Mouse (Mus musculus): ENCODE measurements around the gene Map4k2.

Map4k2 gene

DNA sequence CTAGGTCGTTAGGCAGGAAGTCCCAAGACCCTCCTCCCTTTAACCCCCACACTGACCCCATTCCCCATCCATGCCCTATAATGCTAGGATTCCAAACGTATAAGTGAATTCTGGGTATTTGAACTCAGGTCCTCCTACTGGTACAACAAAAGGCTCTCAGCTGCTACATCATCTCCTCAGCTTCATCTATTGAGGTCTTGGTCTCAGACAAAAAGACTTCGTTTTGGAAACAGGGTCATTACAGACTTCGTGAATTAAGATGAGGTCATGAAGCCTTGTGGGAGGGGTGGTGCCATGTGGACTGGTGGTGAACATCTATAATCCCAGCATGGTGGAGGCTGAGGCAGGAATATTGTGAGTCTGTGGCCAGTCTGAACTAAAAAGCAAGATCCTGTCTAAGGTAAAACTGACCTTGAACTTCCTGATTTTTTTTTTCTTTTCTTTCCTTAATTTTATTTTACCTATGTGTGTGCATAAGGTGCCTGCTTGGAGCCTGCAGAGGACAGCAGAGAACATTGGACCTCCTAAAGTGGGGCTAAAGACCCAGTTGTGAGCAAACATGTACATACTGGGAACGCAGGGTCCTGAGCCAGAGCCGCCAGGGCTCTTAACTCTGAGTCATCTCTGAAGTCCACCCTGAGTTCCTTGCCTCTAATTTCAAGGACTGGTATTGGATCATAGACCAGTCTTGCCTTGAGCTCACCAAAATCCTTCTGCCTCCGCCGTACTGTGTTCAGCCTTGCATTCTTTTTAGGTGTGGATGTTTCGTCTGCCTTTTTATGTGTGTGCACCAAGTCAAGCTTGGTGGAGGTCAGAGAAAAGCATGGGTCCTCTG lies 7.0 kb upstream of the Map4k2 start:
- CTCF ChIA-PET, result interaction anchor here (0.8 to 2.2 kb wide), 26 partner anchors 9 to 318 kb away, joined by 3 to 13 read pairs (median 4); partner anchors contain the start of genes Arl2 (in 1 of the 4), Batf2 (in 1 of the 4), Capn1 (in 1 of the 4) and Cdc42bpg (in 1 of the 4)
- POLR2A ChIA-PET, result interaction anchor here (0.8 to 27.3 kb wide), 59 partner anchors 8 to 487 kb away, joined by 3 to 400 read pairs (median 5); partner anchors contain the start of genes Ehd1 (in 3 of the 4), Sf1 (in 3 of the 4), Cdc42bpg (in 2 of the 4) and Rasgrp2 (in 2 of the 4)

DNA sequence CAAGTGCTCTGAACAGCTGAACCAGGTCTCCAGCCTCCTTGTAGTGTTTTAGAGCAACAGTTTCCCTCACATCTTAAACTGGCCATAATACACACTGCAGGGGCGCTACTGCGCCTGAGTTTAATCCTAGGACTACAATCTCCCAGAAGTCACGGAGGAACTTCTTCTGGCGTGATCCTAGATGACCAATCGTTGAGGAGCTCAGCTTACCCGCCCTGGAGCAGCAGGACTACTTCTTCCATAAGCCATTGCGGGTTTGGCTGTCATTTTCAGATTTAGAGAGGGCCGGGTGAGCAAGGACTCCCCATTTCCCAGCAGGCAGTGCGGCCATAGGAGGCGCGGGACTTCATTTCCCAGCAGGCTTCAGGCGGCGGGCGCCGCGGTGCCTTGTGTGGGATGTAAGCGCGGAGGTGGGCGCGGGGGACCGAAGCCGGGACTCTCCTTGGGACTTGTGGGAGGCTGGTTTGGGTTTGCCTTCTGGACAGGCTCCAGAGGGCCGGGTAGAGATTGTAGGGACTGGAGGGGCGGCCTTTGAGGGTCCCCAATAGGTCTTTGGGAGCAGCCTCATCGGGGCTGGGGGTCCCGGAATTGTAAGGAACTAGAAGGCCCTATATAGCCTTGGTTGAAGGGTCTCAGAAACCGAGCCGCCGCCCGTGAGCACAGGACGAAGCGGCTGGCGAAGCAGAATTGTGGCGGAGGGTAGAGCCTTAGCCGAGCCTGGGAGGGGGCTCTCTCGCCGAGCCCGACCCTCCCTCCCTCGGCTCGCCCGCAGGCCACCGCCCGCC lies 6.1 kb upstream of the Map4k2 start, which contains the start of gene Men1:
TSS of gene Men1 (plus strand) at position 307 of the 785 bp plus-strand sequence.
- ChIA-PET CTCF (interaction anchor here (0.5 to 2.2 kb wide), 37 partner anchors 9 to 548 kb away, joined by 3 to 13 read pairs (median 4); partner anchors contain the start of genes Sf1 (in 2 of the 4), Arl2 (in 1 of the 4), Batf2 (in 1 of the 4) and Cdc42bpg (in 1 of the 4)), POLR2A (interaction anchor here (0.5 to 27.3 kb wide), 82 partner anchors 8 to 1227 kb away, joined by 3 to 400 read pairs (median 4); partner anchors contain the start of genes Ehd1 (in 3 of the 4), Sf1 (in 3 of the 4), Cdc42bpg (in 2 of the 4) and Rasgrp2 (in 2 of the 4))

DNA sequence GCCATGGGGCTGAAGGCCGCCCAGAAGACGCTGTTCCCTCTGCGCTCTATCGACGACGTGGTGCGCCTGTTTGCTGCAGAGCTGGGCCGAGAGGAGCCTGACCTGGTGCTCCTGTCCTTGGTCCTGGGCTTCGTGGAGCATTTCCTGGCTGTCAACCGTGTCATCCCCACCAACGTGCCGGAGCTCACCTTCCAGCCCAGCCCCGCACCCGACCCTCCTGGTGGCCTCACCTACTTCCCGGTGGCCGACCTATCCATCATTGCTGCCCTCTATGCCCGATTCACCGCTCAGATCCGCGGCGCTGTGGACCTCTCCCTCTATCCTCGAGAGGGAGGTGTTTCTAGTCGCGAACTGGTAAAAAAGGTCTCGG lies 5.5 kb upstream of the Map4k2 start:
- POLR2A ChIA-PET, result interaction anchor here in 3 of 4 experiments (0.6 to 27.3 kb wide), 26 partner anchors 8 to 1226 kb away, joined by 3 to 400 read pairs (median 4); partner anchors contain the start of genes Ehd1 (in 2 of the 3), Sf1 (in 2 of the 3), Pygm (in 1 of the 3) and Sac3d1 (in 1 of the 3)
- CTCF ChIA-PET, result interaction anchor here in 3 of 4 experiments (0.7 to 2.2 kb wide), 9 partner anchors 13 to 549 kb away, joined by 3 to 9 read pairs (median 6); partner anchors contain the start of gene Sf1 (in 1 of the 3)

DNA sequence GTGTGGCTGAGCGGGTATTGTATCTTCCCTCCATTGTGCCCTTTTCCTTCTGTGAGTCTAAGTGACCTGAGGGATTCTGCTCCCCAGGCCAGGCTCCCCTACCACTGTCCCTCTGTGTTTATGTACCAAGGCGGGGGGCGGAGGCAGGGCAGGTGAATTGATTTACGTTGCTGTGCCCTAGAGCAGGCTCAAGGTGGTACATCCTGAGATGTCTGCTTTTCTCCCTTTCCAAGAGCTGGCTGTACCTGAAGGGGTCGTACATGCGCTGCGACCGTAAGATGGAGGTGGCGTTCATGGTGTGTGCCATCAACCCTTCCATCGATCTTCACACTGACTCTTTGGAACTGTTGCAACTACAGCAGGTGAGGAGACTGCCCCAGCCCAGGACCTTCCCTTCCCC lies 4.0 kb upstream of the Map4k2 start:
- ChIA-PET POLR2A (interaction anchor here in 2 of 4 experiments (0.5 to 27.3 kb wide), 8 partner anchors 11 to 96 kb away, joined by 3 to 400 read pairs (median 5); partner anchors contain the start of gene Sf1 (in 2 of the 2)), CTCF (interaction anchor here in 2 of 4 experiments (0.7 to 1.4 kb wide), 6 partner anchors 14 to 849 kb away, joined by 3 to 5 read pairs (median 3); partner anchors contain the start of genes Mus81 (in 1 of the 2) and Sf1 (in 1 of the 2))

DNA sequence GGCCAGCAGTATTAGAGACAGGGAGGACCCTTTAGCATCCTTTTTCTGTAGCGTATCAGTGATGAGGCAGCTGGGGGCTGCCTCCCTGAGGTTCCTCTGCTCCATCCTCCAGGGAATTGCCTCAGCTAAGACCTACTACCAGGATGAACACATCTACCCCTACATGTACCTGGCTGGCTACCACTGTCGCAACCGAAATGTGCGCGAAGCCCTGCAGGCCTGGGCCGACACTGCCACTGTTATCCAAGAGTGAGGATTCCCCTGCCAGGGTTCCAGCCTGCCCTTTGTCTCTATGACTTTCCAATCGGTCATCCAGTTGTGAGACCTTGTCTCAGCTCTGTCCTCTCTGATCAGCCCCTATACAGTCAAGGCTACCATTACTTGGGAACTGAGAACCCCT lies 2.8 kb upstream of the Map4k2 start:
- ChIA-PET CTCF (interaction anchor here in 1 of 4 experiments (1.0 kb wide), 1 partner anchor 551 kb away, joined by 3 read pairs; no protein-coding TSS in a partner anchor), POLR2A (interaction anchor here in 2 of 4 experiments (0.8 to 27.3 kb wide), 6 partner anchors 8 to 88 kb away, joined by 3 to 400 read pairs (median 3); partner anchors contain the start of gene Sf1 (in 2 of the 2))

DNA sequence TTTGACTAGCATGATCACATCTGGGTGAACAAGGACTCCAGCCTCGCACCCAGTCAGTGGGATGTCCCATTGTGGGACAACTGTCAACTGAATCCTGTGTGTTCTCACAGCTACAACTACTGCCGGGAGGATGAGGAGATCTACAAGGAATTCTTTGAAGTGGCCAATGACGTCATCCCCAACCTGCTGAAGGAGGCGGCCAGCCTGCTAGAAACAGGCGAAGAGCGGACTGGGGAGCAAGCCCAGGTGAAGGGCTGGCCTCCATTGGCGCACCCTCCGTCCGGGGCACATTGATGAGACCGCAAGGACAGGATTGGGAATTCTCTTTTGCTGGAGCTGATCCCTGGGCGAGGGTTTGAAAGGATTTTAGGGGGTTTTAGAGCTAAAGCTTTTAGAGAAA lies 2.2 kb upstream of the Map4k2 start:
- ChIA-PET POLR2A (interaction anchor here in 2 of 4 experiments (0.8 to 27.3 kb wide), 4 partner anchors 9 to 33 kb away, joined by 3 to 400 read pairs (median 3); partner anchors contain the start of gene Sf1 (in 1 of the 2)), CTCF (interaction anchor here in 1 of 4 experiments (2.5 kb wide), 1 partner anchor 76 kb away, joined by 5 read pairs; no protein-coding TSS in a partner anchor)

DNA sequence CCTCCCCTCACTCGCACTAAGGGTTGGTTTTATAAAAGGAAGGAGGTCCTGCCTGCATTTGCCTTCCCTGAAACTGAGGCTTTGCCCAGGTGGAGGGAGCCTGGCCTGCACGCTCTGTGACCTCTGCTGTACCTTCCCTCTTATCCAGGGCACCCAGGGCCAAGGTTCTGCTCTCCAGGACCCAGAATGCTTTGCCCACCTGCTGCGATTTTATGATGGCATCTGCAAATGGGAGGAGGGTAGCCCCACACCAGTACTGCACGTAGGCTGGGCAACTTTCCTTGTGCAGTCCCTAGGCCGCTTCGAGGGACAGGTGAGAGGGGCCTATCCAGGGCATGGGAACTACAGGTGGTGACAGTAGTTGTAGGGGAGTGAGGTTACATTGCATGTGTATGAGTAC lies 1.7 kb upstream of the Map4k2 start:
- POLR2A ChIA-PET, result interaction anchor here in 2 of 4 experiments (0.9 to 27.3 kb wide), 13 partner anchors 22 to 516 kb away, joined by 3 to 400 read pairs (median 4); partner anchors contain the start of genes Sf1 (in 2 of the 2), Atg2a (in 1 of the 2), Capn1 (in 1 of the 2) and Ehd1 (in 1 of the 2)

DNA sequence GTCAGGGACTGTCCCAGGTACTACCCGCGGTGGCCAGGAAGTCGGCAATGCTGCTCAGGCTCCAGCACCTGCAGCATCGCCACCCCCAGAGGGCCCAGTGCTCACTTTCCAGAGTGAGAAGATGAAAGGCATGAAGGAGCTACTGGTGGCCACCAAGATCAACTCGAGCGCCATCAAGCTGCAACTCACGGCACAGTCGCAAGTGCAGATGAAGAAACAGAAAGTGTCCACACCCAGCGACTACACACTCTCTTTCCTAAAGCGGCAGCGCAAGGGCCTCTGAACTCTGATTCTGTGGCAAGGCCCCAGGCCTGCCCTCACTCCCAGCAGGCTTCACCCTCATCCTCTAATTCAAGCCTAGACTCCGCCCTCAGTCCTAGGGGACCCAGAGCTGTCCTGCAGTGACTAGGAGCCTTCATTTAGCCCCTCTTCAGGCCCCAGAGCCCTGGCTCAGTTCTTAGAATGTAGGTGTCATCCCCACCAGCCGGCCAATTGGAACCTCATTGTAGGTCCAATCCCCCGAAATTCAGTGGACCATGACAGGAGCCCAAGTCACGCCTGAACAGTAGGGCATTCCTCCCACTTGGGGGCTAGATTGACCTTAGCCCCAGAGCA lies 938 bp upstream of the Map4k2 start:
- CTCF ChIA-PET, result interaction anchor here (0.6 to 2.8 kb wide), 35 partner anchors 8 to 332 kb away, joined by 3 to 21 read pairs (median 4); partner anchors contain the start of genes Cdc42bpg (in 2 of the 4), Ehd1 (in 2 of the 4), Arl2 (in 1 of the 4) and Gpha2 (in 1 of the 4)

More for the DNA sequence above, 1.7 kb upstream of the Map4k2 start:
- CTCF ChIA-PET, result interaction anchor here in 3 of 4 experiments (0.5 to 2.8 kb wide), 20 partner anchors 7 to 964 kb away, joined by 3 to 16 read pairs (median 4); partner anchors contain the start of genes Cdc42bpg (in 2 of the 3), Arl2 (in 1 of the 3), Gpha2 (in 1 of the 3) and Sf1 (in 1 of the 3)

DNA sequence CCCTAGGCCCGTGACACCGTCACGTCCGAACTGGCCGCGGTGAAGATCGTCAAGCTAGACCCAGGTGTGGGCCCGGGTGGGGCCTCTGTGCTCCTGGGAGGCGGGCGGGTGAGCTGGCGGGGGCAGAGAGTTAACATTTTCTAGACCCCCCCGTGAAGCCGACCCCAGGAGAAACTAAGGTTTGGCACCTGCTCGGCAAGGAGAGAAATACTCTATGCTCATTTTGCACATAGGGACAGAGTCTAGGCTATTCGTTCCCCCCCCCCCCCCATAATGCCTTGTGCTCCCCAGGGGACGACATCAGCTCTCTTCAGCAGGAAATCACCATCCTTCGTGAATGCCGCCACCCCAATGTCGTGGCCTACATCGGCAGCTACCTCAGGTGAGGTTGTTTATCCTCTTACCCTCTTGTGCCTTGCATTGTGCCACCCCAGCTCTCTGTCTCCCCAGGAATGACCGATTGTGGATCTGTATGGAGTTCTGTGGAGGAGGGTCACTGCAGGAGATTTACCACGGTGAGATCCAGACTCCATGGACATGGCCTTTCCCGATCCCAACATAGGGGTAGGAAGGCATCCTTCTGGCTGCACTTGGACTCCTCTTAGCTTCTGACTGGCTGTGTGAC lies 630 bp downstream of the Map4k2 start:
- CTCF ChIA-PET, result interaction anchor here (0.5 to 2.8 kb wide), 32 partner anchors 10 to 803 kb away, joined by 3 to 21 read pairs (median 4); partner anchors contain the start of genes Ehd1 (in 2 of the 4), Cdc42bpg (in 1 of the 4), Ppp1r14b (in 1 of the 4) and Sf1 (in 1 of the 4)
- POLR2A ChIA-PET, result interaction anchor here (0.5 to 27.3 kb wide), 39 partner anchors 9 to 1816 kb away, joined by 3 to 400 read pairs (median 5); partner anchors contain the start of genes Sf1 (in 4 of the 4), Sac3d1 (in 2 of the 4), Arl2 (in 1 of the 4) and Atg2a (in 1 of the 4)

More for the DNA sequence above, 938 bp upstream of the Map4k2 start:
- POLR2A ChIA-PET, result interaction anchor here in 3 of 4 experiments (0.7 to 27.3 kb wide), 28 partner anchors 8 to 651 kb away, joined by 3 to 400 read pairs (median 4); partner anchors contain the start of genes Sf1 (in 3 of the 3), Atg2a (in 1 of the 3), Capn1 (in 1 of the 3) and Cdc42bpg (in 1 of the 3)

DNA sequence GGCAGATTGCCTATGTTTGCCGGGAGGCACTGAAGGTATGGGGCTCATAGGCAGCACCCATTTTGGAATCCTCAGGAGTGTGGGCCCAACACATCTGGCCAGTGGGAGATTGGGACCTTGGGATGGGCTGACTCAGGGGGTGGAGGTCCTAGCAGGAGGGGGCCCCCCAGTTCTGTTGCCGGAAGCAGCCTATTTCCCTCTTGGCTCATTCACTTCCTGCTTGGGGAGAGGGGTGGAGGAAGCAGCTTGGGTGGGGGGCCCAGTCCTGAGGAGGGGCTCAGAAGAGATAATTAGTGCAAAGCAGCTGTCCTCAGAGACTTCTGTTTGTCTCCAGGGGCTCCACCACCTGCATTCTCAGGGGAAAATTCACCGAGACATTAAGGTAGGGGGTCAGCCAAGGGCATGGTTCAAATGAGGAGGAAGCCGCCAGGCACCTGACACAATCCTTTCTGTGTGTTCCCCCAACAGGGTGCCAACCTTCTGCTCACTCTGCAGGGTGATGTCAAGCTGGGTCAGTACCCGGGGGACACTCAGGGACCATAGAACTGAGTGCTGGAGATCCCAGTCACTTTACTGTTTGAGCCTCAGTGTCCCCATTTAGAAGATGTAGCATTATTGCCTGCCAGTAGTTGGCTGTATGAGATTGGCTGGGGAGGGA lies 1.5 kb downstream of the Map4k2 start:
- ChIA-PET CTCF (interaction anchor here in 3 of 4 experiments (0.7 to 2.8 kb wide), 4 partner anchors 11 to 21 kb away, joined by 4 to 16 read pairs (median 4); partner anchors contain the start of gene Sf1 (in 1 of the 3)), POLR2A (interaction anchor here (0.5 to 27.3 kb wide), 11 partner anchors 7 to 65 kb away, joined by 3 to 400 read pairs (median 6); partner anchors contain the start of genes Sf1 (in 2 of the 4), Ehd1 (in 1 of the 4) and Men1 (in 1 of the 4))

DNA sequence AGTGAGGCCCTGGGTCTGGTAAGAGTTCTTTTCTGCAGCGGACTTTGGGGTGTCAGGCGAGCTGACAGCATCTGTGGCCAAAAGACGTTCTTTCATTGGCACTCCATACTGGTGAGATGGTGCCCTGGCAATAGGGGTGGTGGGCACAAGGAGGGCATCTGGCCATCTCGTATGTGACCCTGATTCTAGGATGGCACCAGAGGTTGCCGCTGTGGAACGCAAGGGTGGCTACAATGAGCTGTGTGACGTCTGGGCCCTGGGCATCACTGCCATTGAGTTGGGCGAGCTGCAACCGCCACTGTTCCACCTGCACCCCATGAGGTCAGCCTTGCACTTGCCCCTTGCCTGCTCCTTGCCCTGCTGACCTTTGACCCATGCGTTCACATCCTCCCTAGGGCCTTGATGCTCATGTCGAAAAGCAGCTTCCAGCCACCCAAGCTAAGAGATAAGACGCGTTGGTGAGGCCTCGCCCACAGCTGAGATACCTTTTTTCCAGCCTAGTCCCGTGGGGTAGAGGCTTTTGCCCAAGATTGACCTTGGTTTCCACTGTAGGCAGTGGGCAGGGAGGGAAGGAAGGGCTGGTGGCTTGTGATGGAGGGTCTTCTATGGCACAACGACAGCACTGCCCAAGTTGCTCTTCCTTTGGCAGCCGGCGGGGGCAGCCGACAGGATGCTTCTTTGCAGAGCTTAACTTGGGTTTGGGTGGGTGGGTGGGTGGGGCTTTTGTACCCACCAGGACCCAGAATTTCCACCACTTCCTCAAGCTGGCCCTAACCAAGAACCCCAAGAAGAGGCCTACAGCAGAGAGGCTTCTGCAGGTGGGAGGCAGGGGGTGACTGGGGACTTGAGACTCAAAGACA lies 2.4 kb downstream of the Map4k2 start:
- ChIA-PET POLR2A (interaction anchor here in 3 of 4 experiments (0.5 to 27.3 kb wide), 13 partner anchors 8 to 1415 kb away, joined by 3 to 400 read pairs (median 4); partner anchors contain the start of genes Sf1 (in 3 of the 3), Ehd1 (in 1 of the 3) and Men1 (in 1 of the 3)), CTCF (interaction anchor here (0.6 to 1.6 kb wide), 9 partner anchors 9 to 636 kb away, joined by 3 to 5 read pairs (median 4); partner anchors contain the start of genes Men1 (in 2 of the 4), Cdc42ep2 (in 1 of the 4) and Sf1 (in 1 of the 4))

DNA sequence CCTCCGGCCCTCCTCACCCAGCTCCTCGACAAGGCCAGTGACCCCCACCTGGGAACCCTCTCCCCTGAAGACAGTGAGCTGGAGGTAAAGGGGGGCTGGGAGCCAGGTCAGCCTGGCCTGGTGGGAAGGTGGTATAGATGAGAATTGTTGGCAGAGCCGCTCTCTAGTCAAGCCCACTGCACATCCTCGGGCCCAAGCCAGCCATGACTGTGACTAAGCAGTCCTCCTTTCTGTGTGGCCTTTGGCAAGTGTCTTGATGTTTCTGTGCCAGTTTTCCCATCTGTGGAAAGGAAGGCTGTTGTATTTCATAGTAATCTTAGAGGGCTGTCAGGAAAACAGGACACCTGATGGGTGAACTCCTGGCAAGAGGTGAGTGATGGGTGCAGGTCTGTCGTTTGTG lies 3.1 kb downstream of the Map4k2 start:
- ChIA-PET POLR2A (interaction anchor here in 3 of 4 experiments (1.1 to 27.3 kb wide), 6 partner anchors 9 to 46 kb away, joined by 3 to 400 read pairs (median 5); partner anchors contain the start of genes Sf1 (in 3 of the 3) and Men1 (in 1 of the 3)), CTCF (interaction anchor here in 3 of 4 experiments (0.6 to 1.6 kb wide), 7 partner anchors 9 to 636 kb away, joined by 3 to 5 read pairs (median 4); partner anchors contain the start of genes Men1 (in 2 of the 3), Cdc42ep2 (in 1 of the 3) and Sf1 (in 1 of the 3))

DNA sequence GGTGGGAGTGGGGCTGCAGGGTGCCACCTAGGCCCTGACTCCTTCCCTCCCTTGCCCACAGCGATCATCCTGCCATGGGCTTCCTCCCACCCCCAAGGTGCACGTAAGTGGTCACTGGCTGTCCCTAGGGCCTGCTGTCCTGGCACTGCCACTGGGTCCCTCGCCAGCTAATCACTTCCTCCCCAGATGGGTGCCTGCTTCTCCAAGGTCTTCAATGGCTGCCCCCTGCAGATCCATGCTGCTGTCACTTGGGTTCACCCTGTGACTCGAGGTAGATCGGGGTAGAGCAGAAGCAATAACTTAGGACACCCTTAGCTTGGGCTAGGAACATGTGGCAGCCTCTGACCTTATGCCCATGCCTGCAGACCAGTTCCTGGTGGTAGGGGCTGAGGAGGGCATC lies 5.1 kb downstream of the Map4k2 start:
- ChIA-PET CTCF (no interaction called here), POLR2A (interaction anchor here in 3 of 4 experiments (0.6 to 27.3 kb wide), 5 partner anchors 15 to 288 kb away, joined by 3 to 400 read pairs (median 3); partner anchors contain the start of gene Sf1 (in 3 of the 3))

DNA sequence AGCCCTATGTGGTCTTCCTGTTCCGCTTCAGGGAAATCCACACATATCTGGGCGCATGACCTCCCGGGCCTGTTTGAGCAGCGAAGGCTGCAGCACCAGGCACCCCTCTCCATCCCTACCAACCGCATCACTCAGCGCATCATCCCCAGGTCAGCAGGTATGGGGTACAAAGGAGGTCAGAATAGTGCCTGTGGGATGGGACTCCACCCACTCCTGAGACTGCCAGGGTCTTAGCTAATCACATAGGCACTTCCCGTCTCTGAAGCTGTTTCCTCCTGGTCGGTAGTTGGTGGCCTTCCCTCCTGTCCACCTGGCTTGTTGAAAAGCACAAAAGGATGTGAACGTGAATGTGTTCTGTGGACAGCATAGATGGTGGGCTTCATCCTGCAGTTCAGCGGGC lies 5.7 kb downstream of the Map4k2 start:
- CTCF ChIA-PET, result no interaction called here
- POLR2A ChIA-PET, result interaction anchor here in 3 of 4 experiments (0.6 to 27.3 kb wide), 7 partner anchors 13 to 288 kb away, joined by 3 to 400 read pairs (median 3); partner anchors contain the start of gene Sf1 (in 3 of the 3)

Data from embryonic stem cell, embryonic (primary cell).